Mouse (Mus musculus) urinary bladder, adult 2 months (tissue): ENCODE data around the gene Uba2. TPM values are rescaled to one million over a fixed set of nuclear protein-coding genes. Genes with fewer than 3 reads are reported as not detected.
"Not testable (repeated sequence)": the region's sequence is repeated elsewhere in the genome, so short reads cannot be mapped to it uniquely, and the experiment has no call there.

Source experiments
- DNase-seq: peaks from one replicate; pipeline ENCODE4 v3.0.0; 2022; ENCODE audit warnings: low spot score
- polyA plus RNA-seq: library from polyadenylated mRNA; depleted of rRNA; stranded (reverse); fragments of >200 nt; gene quantifications from 2 replicates; pipeline ENCODE4 v1.2.3, GENCODE M21; 2012; rRNA removed

The Uba2 gene
- polyA plus RNA-seq = 76.1 and 90.3 TPM in 2 replicates

DNA sequence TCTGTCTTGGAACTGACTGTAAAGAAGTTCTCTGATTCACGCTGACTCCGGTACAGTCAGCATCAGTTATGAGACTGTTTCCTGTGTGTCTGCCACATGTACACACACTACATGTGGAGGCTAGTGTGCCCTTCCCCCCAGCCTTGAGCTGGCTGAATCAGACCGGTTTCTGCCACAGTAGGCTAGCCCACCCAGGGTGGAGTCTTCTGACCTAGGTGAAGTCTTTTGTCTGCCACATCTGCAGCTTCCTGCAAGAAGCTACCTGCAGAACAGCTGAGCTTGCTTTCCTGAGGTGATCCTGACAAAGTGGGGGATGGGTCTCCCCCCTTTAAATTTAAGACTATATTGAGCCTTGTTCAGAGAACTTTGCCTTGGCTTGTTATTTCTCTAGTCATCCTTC, at the start of gene Uba2:
Uba2 (minus strand) TSS at position 146 of the 400 bp plus-strand sequence.
- DNase-seq = no peak

DNA sequence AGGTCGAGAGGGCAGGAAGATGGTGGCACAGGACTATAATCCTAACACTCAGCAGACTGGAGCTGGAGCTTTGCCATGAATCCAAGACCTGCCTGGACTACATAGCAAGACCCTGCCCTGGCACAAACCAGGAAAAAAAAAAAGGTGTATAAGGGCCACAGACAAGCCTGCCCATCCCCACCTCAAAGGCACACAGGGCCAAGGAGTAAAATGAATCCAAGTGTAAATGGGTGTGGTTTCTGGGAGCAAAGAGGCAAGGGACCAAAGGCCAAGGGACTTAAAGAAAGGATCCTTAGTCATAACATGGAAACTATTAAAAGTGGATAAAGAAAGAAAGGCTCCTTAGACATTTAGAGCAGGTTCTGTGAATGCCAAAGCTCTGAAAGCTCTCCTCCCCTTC, 49.1 kb upstream of the Uba2 start:
- DNase-seq = no peak

DNA sequence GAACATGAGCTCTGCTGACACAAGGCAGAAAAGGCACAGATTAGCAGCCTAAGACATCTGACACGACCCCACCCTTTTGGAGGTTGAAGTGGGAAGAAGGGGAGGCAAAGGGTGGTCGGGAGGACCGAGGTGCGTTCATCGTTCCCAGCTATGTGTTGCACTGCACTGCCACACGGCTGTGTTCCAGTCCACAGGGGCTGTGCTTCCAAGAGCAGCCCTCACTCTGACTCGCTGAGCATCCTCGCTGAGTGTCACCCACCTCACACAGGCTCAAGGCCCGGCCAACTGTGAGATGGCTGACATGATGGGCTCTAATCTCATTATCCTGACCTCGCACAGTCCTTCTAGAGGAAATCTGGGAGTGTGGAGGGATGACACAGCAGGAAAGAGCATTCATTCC, 47.1 kb upstream of the Uba2 start:
- no peak for DNase-seq

DNA sequence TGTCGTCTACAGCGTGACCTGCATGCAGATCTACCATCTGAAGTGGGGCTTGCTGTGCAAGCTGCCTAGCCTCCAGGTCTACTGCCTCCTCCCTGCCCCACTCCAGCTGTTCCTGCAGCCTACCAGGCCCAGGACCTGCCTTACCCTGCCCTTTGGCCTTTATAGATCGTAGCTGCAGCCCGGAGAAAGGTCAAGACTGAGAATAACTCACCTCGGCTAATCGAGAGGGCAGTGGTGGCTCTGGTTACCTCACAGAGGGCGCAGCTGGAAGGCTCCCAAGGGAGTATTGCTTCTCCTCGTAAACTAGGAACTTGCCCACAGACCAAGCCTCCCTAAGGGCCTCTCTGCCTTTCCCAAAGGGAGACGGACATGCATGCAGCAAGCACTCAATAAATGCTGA, 46.1 kb upstream of the Uba2 start:
- no peak for DNase-seq

DNA sequence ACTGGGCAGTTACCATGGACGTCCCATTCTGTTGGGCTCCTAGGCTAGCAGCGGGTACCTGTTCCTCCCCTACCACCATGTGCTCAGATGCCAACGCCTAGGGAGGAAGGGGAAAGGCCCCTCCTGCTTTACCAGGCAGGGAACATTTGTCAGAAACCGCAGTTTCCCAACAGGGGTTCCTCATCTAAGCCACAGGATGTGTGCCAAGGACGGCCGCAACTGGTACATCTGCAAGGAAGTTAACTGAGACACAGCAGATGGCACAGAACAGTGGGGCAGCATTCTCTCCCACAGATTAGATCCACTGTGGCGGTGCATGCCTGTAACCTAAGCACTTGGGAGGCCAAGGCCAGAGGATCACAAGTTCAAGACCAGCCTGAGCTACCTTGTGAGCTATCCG, 45.2 kb upstream of the Uba2 start:
- no peak for DNase-seq

DNA sequence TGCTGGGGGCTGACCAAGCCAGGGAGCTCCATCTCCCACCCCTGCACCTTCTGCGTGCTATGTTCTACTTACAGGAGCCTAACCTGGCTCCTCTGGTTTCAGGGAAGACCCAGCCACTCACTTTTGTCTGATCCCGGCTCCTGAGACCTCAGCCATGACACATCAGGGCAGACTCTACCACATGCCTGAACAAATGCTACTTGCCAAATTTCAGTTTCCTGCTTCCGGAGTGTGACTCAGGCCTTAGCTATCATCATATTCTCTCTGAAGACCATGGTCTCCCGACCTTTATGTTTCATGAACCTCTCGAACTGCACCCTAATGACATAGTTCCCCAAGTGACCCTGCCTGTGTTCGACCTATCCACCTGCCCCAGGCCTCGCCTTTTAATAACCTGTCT, 43.9 kb upstream of the Uba2 start:
- no peak for DNase-seq

DNA sequence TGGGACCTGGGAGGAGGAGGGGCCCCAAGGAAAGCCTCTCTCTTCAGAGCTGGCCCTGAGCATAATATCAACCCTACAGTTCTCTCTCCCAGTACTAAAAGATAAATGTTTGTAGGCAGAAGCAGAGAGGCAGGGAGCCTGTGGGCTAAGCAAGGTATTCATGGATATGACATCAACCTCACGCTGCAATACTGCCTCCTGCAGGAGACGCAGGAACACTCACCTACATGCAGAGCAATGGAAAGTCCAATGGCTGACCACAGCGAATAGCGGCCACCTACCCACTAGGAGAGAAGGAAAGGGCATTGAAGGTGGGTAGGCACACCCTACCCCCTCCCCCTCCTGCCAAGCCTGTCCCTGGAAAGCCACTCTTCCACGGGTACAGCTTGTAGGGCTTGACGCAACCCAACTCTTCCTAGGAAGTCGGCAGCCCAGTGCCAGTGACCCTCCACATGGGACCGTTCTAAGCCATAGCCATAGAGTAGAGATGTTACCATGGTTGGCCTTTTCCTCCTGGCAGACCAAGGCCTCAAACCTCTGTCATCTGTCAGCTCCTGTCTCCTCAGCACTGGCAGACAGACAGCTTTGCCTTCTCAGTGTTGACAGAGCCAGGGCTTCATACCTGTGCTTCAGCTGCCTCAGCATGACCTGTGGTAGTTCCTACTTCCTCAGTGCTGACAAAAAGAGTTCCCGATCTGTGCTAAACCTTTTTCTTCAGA, 38.8 kb upstream of the Uba2 start:
- no peak for DNase-seq

DNA sequence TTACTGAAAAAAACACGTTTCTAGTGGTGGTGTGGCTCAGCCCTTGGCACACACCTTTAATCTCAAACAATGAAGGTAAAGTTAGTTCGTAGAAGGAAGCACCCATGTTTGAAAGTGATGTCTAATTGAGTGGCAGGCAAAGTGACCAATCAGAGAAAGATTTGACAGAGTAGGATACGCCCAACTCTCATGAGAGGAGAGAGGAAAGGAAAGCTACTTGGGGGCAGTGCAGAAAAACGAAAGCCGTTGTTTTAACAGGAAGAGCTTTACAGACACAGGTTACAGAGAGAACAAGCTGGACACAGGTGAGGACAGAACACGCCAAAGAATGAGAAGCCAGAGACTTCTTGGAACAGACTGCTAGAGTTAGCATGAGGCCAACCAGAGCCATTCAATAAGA, 36.9 kb upstream of the Uba2 start:
- no peak for DNase-seq

DNA sequence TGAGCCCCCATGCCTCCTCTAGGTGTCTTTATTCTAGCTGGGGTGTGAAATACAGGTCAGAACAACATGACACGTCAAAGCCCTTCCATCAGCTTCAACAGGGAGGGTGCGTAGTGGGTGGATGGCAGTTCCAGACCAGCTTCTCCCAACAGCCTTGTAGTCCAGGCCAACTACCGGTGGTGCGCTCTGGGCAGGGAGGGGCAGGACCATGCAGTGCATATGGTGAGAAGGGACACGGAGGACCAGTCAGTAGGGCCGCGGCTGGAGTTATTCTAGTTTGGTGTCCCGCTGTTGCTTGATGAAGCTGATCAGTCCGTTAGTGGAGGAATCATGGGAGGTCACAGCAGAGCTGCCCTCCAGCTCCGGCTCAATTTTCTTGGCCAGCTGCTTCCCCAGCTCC, 32.7 kb upstream of the Uba2 start:
- not testable (repeated sequence) for DNase-seq

DNA sequence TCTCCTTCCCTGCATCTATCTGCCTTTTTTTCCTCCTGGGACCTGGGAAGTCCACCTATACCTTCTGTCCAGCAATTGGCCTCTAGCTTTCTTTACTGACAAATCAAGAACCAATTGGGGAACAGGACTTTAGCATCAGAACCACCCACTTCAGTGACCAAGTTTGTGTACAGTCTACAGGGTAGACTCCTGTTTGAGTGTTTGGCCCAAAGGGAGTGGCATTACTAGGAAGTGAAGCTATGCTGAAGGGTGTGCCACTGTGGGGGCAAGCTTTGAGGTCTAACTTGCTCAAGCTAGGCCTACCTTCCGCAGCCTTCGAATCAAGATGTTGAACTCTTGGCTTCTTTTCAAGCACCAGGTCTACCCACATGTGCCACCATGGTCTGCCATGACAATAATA, 31.4 kb upstream of the Uba2 start:
- no peak for DNase-seq

DNA sequence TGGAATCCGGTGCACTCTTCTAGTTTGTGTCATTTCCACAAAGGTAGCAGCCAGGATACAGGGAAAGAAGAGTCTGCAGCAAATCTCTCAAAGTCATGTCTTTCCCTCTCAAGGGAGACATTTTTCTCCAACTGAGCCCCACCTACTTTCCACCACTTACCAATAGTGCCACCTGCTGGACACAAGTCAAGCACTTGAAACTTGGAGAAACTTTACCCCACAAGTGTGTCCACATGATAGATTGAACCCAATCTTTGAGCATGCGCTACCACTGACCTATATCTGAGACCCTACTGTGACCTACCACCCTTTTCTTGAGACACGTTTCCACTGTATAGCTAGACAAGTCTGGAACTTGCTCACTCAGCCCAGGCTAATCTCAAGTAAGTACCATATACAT, 28.9 kb upstream of the Uba2 start:
- DNase-seq = no peak

DNA sequence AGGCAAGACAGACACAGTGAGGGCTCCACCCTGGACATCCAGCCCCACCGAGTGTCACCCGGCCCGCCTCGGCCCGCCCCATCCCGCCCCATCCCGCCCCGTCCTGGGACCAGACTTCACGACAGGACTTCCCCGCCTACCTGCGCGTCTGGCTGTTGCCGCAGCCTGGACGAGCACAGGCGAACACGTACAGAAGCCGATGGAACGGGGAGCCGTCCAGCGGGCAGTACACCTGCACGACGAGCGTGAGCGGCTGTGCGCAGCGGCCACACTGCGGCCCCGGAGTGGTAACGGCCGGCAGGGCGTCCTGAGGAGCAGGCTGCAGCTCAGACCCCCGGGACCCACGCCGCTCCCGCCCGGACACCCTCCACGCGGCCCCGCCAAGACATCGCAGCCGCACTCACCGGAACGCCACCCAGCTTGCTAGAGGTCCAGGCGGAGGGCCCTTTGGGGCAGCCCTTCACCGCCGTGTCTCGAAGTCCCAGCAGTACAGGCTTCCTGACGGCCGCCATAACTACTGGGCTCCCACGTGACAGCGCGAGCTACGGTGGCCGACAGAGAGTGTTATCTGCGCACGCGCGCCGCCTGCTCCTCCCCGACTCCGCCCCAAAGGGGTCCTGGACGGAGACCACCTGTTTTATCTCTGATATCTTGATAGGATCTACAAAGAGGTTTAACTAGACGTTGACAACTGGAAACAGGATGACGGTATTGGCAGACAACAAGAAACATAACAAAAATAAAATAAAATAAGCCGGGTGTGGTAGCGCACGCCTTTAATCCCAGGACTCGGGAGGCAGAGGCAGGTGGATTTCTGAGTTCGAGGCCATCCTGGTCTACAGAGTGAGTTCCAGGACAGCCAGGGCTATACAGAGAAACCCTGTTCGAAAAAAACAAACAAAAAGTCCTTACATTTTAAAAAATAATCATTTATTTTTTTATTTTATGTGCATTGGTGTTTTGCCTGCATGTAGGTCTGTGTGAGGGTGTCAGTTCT, 27.0 kb upstream of the Uba2 start, which contains the start of gene Pdcd2l:
Pdcd2l (minus strand) TSS at position 530 of the 997 bp plus-strand sequence.
- DNase-seq = peak; percentile 89

DNA sequence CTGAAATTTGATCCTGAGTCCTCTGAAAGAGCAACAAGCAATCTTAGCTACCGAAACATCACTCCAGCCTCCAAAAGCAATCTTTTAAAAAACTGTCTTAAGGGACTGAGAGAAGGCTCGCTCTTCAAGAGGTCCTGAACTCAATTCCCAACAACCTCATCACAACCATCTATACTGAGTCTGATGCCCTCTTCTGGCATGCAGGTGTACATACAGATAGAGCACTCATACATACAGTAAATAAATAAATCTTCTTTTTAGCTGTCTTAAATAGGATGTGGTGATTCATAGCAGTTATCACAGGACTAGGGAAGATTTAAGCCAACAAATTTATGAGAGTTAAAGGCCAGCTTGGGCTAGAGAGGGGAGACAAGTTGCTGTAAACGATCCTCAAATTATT, 26.2 kb upstream of the Uba2 start:
- DNase-seq = no peak

DNA sequence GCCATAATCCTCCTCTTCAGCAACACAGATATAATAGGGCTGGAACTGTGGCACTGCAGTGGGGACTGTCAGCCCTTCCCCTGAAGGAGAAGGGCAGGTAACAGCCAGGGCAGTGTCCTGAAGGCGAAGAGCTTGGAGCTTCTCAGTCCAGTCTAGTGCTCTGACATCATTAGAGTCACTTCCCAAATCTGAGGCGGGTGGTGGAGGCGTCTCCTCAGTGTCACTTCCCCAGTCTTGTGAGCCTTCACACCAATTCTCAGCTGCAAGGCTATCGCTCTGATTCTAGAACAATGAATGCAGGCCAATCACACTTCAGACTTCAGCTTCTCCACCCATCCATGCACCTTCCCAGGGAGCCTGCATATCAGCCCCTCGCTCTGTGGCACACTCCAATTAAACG, 23.4 kb upstream of the Uba2 start:
- DNase-seq = no peak

DNA sequence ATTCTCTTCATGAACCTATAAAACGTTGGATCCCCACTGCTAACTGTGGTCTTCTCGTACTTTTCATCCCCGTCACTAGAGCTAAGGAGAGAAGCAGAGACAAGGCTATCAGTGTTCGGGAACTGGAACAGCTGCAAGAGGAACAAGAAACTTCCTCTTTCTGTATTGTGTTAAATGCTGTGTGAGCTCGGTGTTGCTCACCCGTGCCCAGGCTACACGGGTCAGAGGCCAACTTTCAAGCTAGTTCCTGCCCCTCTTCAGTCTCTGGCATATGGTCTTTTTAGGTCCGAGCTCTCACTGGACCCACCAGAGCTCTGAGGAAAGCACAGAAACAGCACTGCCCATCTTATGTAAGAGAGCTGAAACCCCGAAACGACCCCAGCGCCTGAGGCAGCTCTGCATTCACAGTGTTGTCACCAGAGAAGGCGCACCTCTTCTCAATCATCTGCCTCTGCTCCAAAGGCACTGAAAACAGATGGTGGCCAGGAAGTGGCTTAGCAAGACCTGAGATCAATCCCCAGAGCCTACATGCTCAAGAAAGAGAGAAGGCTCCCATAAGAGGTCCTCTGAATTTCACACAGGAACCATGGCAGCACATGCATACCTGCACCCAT, 20.1 kb upstream of the Uba2 start:
- no peak for DNase-seq

DNA sequence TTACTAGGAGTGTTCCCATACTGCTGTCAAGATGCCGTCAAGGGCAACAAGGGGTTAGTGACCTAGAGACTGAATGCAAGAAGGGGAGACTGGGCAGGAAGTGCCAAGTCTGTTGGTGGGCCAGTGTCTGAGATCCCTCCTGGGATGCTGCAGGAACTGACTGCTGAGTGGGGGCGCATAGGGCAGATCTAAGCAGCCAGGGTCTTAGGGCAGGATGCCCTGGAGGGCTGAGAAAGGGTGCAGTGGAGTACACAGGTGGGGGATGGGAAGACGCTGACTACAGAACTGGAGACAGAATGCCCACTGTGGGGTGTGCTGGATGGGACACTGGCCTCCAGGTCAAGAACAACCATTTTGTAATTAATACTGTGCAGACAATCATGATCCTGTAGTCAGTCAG, 14.4 kb upstream of the Uba2 start:
- DNase-seq = no peak

DNA sequence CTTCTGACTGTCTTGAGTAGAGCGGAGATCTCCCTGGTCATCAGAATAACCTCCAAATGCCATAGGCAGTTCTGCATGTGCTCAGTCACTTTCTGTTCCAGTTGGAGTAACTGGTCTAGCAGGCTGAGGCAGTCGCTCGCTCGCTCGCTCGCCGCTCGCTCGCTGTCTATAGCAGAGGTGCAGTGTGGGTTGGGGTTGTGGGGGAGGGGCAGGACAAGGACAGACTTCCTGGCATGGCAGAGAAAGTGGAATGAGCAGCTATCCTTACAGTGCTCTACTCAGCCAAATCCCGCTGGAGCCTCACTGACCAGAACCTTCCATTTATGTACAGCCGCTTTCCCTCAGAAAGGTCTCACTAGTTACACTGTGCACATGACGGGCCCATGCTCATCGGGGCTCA, 14.0 kb upstream of the Uba2 start:
- DNase-seq = peak; percentile 35

DNA sequence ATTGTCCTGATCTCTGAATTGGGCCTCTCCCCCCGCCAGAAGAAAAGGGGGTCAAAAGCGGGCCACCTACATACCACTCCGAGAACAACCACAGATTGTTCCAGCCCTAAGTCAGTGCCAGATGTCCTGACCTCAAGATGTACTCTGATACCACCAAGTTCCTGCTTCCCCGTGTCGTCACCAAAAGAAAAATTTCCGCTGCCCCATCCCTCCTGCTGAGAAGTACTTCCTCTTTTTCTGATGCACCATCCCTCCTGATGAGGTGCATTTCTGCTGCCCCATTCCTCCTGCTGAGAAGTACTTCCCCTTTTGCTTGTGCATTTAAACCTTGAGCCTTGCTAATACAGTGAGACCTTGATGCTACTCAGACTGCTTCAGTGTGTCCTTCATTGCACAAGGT, 6.8 kb upstream of the Uba2 start:
- DNase-seq = not testable (repeated sequence)

DNA sequence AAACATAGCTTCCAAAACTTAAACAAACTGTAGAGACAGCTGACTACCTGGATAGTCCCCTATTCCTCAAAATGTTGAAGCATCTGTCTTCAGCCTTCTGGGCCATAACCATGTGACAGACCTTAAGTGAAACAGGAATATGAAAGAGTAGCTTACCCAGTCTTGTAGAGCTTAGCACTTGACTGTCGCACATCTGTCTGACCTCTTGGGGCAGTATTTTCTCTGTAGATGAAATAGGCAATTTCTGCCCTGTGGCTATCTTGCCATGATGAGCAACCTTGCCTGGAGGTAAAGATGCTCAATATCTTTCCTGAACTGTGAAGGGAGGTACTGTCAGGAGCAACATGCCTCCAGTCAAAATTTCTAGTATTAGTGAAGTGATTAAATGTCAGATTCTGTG, 2.9 kb upstream of the Uba2 start:
- no peak for DNase-seq

DNA sequence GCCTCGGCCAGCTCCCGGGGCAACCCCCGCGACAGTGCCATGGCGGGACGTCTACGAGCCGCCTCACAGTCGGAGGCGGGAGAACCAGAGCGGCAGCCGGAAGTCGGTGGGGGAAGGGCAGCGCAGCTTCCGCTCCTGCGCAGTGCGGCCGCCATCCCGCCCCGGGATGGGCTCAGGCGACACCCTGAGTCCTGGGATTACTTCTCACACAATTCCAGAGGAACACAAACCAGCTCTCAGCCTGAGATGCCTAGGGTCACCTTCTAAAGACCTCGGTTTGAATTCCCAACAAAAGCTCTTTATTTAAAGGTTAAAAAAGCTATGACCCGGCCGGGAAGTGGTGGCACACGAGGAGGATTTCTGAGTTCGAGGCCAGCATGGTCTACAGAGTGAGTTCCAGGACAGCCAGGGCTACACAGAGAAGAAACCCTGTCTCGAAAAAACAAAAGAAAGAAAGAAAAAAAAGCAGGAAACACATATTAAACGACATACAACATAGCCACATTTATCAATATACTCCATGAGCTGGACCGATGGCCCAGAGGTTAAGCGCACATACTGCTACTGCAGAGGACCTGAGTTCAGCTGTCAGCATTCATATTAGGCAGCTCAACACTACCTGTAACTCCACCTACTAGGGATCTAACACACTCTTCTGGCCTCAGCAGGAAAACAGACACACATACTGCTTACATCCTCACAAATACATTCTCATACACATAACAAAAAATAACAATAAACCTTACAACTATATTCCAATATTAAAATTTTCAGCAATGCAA, 738 bp downstream of the Uba2 start:
- peak; percentile 89 for DNase-seq

DNA sequence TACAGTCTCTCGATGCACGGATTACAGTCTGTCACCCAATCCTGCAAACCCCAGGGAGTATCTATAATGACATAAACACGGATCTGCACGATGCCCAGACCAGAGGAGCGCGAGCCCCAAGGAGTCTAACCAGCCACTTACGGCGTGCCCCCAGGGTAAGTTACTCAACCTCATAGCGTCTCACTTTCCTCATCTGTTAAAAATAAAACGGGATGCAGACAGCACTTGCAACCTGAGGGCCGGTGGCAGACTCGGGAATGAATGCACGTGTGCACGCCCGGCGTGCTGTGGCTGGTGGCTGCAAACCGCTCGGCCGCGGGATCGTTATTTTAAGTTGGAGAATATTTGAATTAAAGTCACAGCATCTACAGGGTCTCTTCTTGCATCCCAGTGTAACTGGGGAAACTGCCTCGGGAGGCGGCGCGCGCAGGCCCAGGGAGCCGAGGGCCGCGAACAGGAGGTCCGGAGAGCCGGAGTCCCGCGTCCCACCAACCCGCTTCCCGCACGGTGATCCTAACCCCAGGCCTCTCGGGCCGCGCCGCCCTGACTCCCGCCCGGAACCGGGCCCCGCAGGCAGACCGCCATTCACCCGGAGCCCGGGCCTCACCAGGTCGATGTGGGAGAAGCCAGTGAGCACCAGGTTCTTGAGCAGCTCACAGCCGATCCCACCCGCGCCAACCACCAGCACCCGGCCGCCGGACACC, 1.5 kb downstream of the Uba2 start:
- no peak for DNase-seq
